Mouse (Mus musculus) midbrain, embryonic 11.5 days (tissue): ENCODE results near the gene Mras. TPM values are rescaled to one million over a fixed set of nuclear protein-coding genes. Genes with fewer than 3 reads are reported as not detected.

Experiments used
- ATAC-seq: fragments of 200-750 bp; cut with Nextera tagmentation; 2 replicates; pipeline ENCODE4 v1.8.0; 2017; ENCODE audit warnings: moderate TSS enrichment, moderate library complexity; ENCODE audit not compliant: low FRiP score
- DNase-seq: peaks from one replicate; pipeline ENCODE4 v3.0.0; 2015; ENCODE audit warnings: low spot score; ENCODE audit errors: missing footprints
- H3K27ac ChIP-seq: fragments of 300-500 bp; sonication (generic); 2 replicates; pipeline ENCODE4 v1.5.1; 2014; ENCODE audit warnings: low read depth, low read length
- H3K27me3 ChIP-seq: fragments of 300-500 bp; sonication (generic); 2 replicates; pipeline ENCODE4 v1.6.1; 2014; ENCODE audit warnings: mild to moderate bottlenecking, low read length, moderate library complexity, mixed read lengths; ENCODE audit not compliant: control insufficient read depth, insufficient read depth
- H3K36me3 ChIP-seq: fragments of 300-500 bp; sonication (generic); 2 replicates; pipeline ENCODE4 v1.6.1; 2014; ENCODE audit warnings: mild to moderate bottlenecking, low read length, moderate library complexity, mixed read lengths; ENCODE audit not compliant: control insufficient read depth, insufficient read depth
- H3K4me1 ChIP-seq: fragments of 300-500 bp; sonication (generic); 2 replicates; pipeline ENCODE4 v1.6.1; 2014; ENCODE audit warnings: low read length; ENCODE audit not compliant: control insufficient read depth, insufficient read depth
- H3K4me2 ChIP-seq: fragments of 300-500 bp; sonication (generic); 2 replicates; pipeline ENCODE4 v1.6.1; 2014; ENCODE audit warnings: mild to moderate bottlenecking, moderate library complexity
- H3K4me3 ChIP-seq: fragments of 300-500 bp; sonication (generic); 2 replicates; pipeline ENCODE4 v1.5.1; 2014; ENCODE audit warnings: low read depth, low read length
- H3K9ac ChIP-seq: fragments of 300-500 bp; sonication (generic); 2 replicates; pipeline ENCODE4 v1.6.1; 2014; ENCODE audit warnings: low read length
- H3K9me3 ChIP-seq: fragments of 300-500 bp; sonication (generic); 2 replicates; pipeline ENCODE4 v1.6.1; 2016; ENCODE audit warnings: low read length; ENCODE audit not compliant: control insufficient read depth
- WGBS: fragments of 180-500 bp; shearing (Covaris S2); extraction: QIAGEN DNeasy Blood & Tissue Kit; methylation state at CpG from one replicate; pipeline ENCODE4 v1.1.7; 2014; 5-methylcytosine and 5-hydroxymethylcytosine counted together
- polyA plus RNA-seq: library from polyadenylated mRNA; unstranded; fragments of >200 nt; fragmentation: Nextera tagmentation; extraction: Ambion mirVana; gene quantifications from 2 replicates; pipeline ENCODE4 v1.2.1, GENCODE M21; 2014

Gene Mras
- 12.1 and 15.0 TPM in 2 replicates for polyA plus RNA-seq

GRCm38 (mm10) chr9:99437031-99437764 is at the start of gene Mras:
Gene Mras (minus strand): TSS chr9:99437381.
- Histone ChIP-seq H3K4me2 (peak within 1 kb of the TSS; percentile 89), H3K9ac (peak within 1 kb of the TSS; percentile 89), H3K9me3 (no peaks in the 10 kb centered on the region), H3K4me1 (peaks cover 7% of the 10 kb centered on the region; the same call in 1 of the 2 replicates), H3K27ac (peak within 1 kb of the TSS; percentile 45), H3K27me3 (peaks cover 13% of the 10 kb centered on the region), H3K36me3 (no peaks in the 10 kb centered on the region), H3K4me3 (peak within 1 kb of the TSS; percentile 77)
- ATAC-seq (0 out of 2 replicates have a peak, but pooled peaks have one; percentile 2), DNase-seq (peak; percentile 87)
- WGBS, result 21% methylated on average over 27 of the region's 27 CpGs

- H3K9ac ChIP-seq, result no peak overlapping the region
- H3K4me1 ChIP-seq, result no peaks in the 10 kb centered on the region
- 90% methylated on average over 4 of the region's 4 CpGs for WGBS
- 0 out of 2 replicates have a peak, but pooled peaks cover 3% of the 10 kb centered on the region for H3K36me3 ChIP-seq
- H3K4me3 ChIP-seq, result no peak overlapping the region
- H3K4me2 ChIP-seq, result no peak overlapping the region
- no peaks in the 10 kb centered on the region for H3K9me3 ChIP-seq
- H3K27me3 ChIP-seq, result no peaks in the 10 kb centered on the region
- DNase-seq, result no peak
- no peak for ATAC-seq
- H3K27ac ChIP-seq, result no peak overlapping the region
These were observed 48.0 kb upstream of the Mras start for GRCm38 (mm10) chr9:99485144-99485543.

- Histone ChIP-seq H3K27me3 (no peaks in the 10 kb centered on the region), H3K27ac (no peak overlapping the region), H3K9me3 (no peaks in the 10 kb centered on the region), H3K36me3 (0 out of 2 replicates have a peak, but pooled peaks cover 3% of the 10 kb centered on the region), H3K4me3 (no peak overlapping the region), H3K9ac (no peak overlapping the region), H3K4me1 (no peaks in the 10 kb centered on the region), H3K4me2 (no peak overlapping the region)
- ATAC-seq (no peak), DNase-seq (no peak)
These were observed 47.5 kb upstream of the Mras start for GRCm38 (mm10) chr9:99484632-99485031.

- WGBS, result 96% methylated on average over 4 of the region's 4 CpGs
- Histone ChIP-seq H3K27ac (no peak overlapping the region), H3K9me3 (no peaks in the 10 kb centered on the region), H3K4me3 (no peak overlapping the region), H3K4me1 (no peaks in the 10 kb centered on the region), H3K27me3 (no peaks in the 10 kb centered on the region), H3K9ac (no peak overlapping the region), H3K36me3 (0 out of 2 replicates have a peak, but pooled peaks cover 3% of the 10 kb centered on the region), H3K4me2 (no peak overlapping the region)
- ATAC-seq (no peak), DNase-seq (no peak)
These were observed 46.0 kb upstream of the Mras start for GRCm38 (mm10) chr9:99483191-99483590.

- Histone ChIP-seq H3K27ac (no peak overlapping the region), H3K4me2 (no peak overlapping the region), H3K9me3 (no peaks in the 10 kb centered on the region), H3K36me3 (0 out of 2 replicates have a peak, but pooled peaks cover 2% of the 10 kb centered on the region), H3K4me3 (no peak overlapping the region), H3K27me3 (no peaks in the 10 kb centered on the region), H3K9ac (no peak overlapping the region), H3K4me1 (no peaks in the 10 kb centered on the region)
- no peak for DNase-seq
- whole genome bisulfite sequencing, result 93% methylated on average over 4 of the region's 4 CpGs
- ATAC-seq, result no peak
These were observed 43.6 kb upstream of the Mras start for GRCm38 (mm10) chr9:99480764-99481163.

- H3K9ac ChIP-seq, result no peak overlapping the region
- 90% methylated on average over 9 of the region's 9 CpGs for WGBS
- H3K9me3 ChIP-seq, result no peaks in the 10 kb centered on the region
- no peak overlapping the region for H3K27ac ChIP-seq
- no peaks in the 10 kb centered on the region for H3K4me1 ChIP-seq
- H3K4me2 ChIP-seq, result no peak overlapping the region
- H3K4me3 ChIP-seq, result no peak overlapping the region
- H3K36me3 ChIP-seq, result no peaks in the 10 kb centered on the region; the same call in 1 of the 2 replicates
- DNase-seq (no peak), ATAC-seq (no peak)
- H3K27me3 ChIP-seq, result no peaks in the 10 kb centered on the region
These were observed 42.1 kb upstream of the Mras start for GRCm38 (mm10) chr9:99479181-99479711.

- Histone ChIP-seq H3K4me3 (no peak overlapping the region), H3K4me1 (no peaks in the 10 kb centered on the region), H3K4me2 (no peak overlapping the region), H3K27ac (no peak overlapping the region), H3K27me3 (no peaks in the 10 kb centered on the region), H3K9ac (no peak overlapping the region), H3K36me3 (no peaks in the 10 kb centered on the region; the same call in 1 of the 2 replicates), H3K9me3 (no peaks in the 10 kb centered on the region)
- 81% methylated on average over 7 of the region's 7 CpGs for WGBS
- ATAC-seq (no peak), DNase-seq (peak; percentile 85)
These were observed 34.2 kb upstream of the Mras start for GRCm38 (mm10) chr9:99471334-99471733.

- H3K9me3 ChIP-seq, result no peaks in the 10 kb centered on the region
- H3K4me3 ChIP-seq, result no peak overlapping the region
- no peak overlapping the region for H3K9ac ChIP-seq
- ATAC-seq (no peak), DNase-seq (no peak)
- no peak overlapping the region for H3K4me2 ChIP-seq
- H3K27ac ChIP-seq, result no peak overlapping the region
- H3K36me3 ChIP-seq, result no peaks in the 10 kb centered on the region; the same call in 1 of the 2 replicates
- 85% methylated on average over 16 of the region's 16 CpGs for WGBS
- H3K27me3 ChIP-seq, result no peaks in the 10 kb centered on the region
- H3K4me1 ChIP-seq, result no peaks in the 10 kb centered on the region
These were observed 33.3 kb upstream of the Mras start for GRCm38 (mm10) chr9:99470347-99471092.
